Mouse (Mus musculus) adrenal gland, postnatal 14 days (tissue): ENCODE results near the gene Amotl2. TPM values are rescaled to one million over a fixed set of nuclear protein-coding genes. Genes with fewer than 3 reads are reported as not detected.
A peak's percentile ranks its signal among the peaks of the same experiment; 100 is the strongest.
"Not testable (repeated sequence)": the region's sequence is repeated elsewhere in the genome, so short reads cannot be mapped to it uniquely, and the experiment has no call there.

Source experiments
- DNase-seq: peaks from one replicate; pipeline ENCODE4 v3.0.0; 2021; ENCODE audit warnings: mixed read lengths
- total RNA-seq: library from RNA; stranded (reverse); gene quantifications from 2 replicates; pipeline ENCODE4 v1.2.3, GENCODE M21; 2021

Gene Amotl2
- total RNA-seq, 1 experiment from 2014 or later: 219 TPM

GRCm38 (mm10) chr9:102733999-102734738 is 17.7 kb downstream of the Amotl2 start:
- DNase-seq: peak; percentile 30

DNA sequence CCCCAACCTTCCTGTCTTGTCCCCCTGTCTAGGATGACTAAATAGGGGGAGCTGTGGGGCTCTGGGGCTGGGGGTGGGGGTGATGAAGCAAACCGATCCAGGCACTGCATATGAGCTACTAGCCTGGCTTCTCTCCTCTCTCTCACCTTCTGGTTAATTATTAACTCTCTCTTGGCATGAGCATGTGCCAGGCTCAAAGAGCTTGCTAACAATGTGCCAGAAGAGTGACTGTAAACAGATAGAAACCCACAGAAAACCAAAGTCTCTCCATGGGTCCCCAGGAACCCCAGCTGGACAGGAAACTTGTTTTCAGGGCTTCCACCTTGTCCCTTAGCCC is 18.2 kb downstream of the Amotl2 start:
- peak; percentile 16 for DNase-seq

DNA sequence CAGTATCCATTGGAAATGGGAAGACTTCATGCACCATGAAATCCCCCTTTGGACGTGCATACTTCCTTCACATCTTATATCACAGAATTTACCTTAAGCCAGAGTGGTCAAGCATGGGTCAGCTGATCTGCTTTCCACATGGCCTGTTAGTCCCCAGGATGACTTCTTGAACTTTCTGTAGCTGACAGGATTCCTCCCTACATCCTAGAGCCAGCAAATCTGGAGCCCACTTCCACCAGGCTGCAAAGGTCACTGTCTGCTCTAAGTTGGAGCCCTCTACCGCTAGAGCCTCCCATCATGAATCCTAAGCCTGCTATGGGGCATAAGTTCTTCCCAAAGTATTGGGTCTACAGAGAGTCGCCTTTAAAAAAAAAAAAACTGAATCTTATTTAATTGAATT is 18.8 kb downstream of the Amotl2 start:
- no peak for DNase-seq

DNA sequence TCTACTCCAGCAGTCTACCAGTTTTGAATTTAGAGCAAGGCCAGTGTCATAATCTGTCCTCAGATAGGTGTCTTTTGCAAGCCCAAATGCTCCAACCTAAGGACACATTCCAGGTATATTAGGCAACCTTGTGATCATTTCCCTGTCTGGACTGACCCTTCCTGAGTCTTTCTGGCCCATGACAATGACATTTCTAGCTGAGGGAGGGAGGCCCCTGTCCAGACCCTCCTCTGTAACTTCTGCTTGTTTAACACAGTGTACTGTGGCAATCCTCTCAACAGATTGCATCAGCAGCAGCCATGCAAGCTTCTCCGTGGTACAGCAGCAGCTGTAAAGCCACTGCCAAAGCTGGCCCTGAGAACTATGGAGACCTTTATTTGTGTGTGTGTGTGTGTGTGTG is 19.5 kb downstream of the Amotl2 start:
- peak; percentile 62 for DNase-seq

DNA sequence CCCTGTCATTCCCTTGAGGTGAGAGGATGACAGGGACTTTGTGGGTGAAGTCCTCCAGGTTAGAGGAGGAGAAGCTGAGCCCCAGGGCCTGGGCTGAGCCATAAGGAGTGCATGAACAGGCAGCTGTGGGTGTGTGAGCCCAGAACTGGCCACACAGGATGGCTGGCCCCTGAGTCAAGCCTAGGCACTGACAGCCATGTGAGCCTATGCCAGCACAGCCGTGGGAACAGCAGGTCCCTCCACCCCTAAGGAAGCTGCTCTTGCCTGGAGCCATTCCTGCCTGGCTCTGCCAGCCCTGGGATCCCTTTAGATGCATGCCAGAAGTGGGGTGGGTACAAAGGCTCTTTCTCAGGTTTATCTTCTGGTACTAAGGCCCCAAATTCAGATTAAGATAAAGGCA is 20.9 kb downstream of the Amotl2 start:
- DNase-seq: no peak

DNA sequence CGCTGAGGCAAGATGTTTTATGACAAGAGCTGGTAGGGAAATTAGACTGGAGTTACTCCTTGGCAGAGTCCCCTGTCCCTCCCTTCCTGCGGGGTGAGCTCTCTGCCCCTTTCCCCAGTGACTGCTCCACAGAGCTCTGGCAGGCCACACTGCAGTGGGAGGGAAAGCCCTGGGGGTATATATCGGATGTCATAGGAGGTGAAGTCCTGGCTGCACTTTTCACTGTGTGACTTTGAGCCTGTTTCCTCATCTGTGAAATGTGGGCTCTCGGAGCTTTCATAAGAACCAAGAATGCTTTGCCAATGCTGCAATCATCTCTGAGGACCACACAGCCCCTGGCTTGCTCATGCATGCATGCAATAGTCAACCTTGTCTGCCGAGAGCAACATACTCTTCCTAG is 30.3 kb downstream of the Amotl2 start:
- DNase-seq: peak; percentile 82

DNA sequence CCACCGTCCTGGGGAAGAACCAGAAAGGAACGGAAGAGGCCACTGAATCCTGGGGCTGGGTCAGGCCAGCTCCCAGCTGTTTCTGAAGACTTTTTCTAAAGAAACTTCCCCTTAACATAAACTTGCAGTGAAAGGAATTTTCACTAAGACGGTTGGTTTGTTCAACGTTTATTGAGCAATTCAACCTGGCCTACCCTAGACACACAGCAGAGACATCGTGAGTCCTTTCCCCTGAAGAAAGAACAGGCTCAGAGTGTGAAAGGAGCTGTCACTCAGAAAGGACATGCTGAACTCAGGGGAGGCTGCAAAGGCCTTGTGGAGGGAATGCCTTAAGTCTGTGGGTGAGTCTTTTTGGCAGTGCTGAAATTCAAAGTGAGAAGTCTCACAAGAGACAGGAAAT is 31.4 kb downstream of the Amotl2 start:
- DNase-seq: no peak

GRCm38 (mm10) chr9:102749216-102749615 is 32.7 kb downstream of the Amotl2 start:
- peak; percentile 84 for DNase-seq

GRCm38 (mm10) chr9:102751632-102752303 is 35.3 kb downstream of the Amotl2 start:
- DNase-seq: no peak

GRCm38 (mm10) chr9:102753299-102753698 is 36.8 kb downstream of the Amotl2 start:
- DNase-seq: no peak

DNA sequence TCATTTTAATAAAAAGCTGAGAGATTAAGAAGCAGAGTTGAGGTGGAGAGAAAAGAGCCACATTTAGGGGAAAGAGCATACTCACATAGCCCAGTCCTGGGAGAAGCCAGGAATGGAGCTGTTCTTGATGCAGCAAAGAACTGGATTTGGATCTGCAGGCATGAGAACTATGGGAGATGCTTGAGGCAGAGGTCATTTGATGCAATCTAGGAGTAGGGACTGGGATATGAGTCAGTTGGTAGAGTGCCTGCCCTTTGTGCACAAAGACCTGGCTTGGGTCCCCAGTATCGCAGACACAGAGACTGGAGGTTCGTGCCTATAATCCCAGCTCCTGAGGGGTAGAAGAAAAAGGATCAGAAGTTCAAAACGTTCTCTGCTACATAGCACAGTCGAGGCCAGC is 38.7 kb downstream of the Amotl2 start:
- peak; percentile 68 for DNase-seq

DNA sequence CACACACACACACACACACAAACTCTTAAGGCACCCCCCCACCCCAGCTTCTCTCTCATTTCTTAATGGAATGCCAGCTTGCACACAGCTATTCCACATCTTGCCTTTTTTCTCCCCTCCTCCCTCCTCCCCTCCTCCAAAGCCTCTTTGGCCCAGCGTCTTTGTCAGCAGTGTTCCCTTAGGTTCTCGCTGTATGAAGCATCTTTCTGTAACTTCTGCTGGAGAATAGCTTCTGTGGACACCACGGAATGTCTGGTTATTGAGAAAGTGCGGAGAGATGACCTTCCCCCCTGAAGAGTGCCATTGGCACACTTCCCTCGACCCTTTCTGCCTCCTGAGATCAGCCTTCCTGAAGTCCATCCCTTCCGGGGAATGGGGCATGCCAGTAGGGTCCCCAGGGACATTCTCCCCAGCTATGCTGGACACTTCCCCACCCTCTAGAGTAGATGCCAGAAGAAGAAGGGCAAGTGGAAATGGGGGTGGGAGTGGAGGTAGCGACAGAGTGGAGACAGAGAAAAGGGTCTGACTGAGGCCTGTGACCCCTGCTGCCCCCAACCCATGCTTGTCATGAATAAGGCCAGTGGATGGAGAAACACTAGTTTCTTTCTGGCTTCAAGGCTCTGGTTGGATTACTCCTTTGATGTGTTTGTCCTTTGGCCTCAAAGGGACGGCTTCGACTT is 39.3 kb downstream of the Amotl2 start:
- peak; percentile 76 for DNase-seq

- DNase-seq: no peak
These were observed 39.9 kb downstream of the Amotl2 start for GRCm38 (mm10) chr9:102756352-102756751.

GRCm38 (mm10) chr9:102758851-102759250 is 42.4 kb downstream of the Amotl2 start:
- peak; percentile 62 for DNase-seq

DNA sequence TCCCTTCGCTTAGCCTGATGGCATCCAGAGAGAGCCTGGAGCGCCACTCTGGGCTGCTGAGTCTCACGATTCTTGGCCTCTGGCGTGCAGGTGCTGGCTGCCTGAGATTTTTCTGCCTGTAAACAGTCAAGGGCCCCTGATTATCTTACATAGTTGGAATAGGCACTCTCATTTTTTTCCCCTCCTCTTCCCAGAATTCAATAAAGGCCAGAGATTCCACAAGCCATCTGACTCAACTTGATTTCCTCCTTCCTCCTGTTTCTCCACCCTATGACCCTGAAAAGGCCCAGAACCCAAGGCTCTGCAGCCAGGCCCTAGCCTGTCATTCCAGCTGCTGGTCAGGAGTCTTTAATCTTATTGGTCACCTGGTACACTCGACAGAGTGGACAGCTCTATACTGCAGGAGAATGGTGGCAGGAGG is 43.1 kb downstream of the Amotl2 start:
- peak; percentile 76 for DNase-seq

DNA sequence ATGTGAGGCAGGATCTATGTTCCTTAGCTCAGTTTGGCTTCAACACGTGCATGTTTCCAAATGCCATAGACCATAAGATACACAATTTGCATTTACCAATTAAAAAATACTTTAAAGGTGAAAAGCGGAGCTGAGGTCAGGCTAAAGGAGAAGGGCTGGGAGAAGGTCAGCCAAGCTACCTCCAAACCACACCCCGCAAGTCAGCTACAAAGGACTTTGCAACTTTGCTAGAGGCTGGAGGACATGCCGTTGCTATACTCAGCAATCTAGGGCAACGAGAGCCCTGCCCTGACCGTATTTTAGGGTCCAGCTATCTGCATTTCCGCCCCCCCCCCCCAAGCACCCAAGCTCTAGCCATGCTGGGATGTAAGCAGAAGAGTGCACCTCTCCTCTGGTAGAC is 45.1 kb downstream of the Amotl2 start:
- DNase-seq: no peak

- no peak for DNase-seq
These were observed 46.4 kb downstream of the Amotl2 start for GRCm38 (mm10) chr9:102762836-102763235.

GRCm38 (mm10) chr9:102763520-102763919 is 47.0 kb downstream of the Amotl2 start:
- DNase-seq: no peak

- not testable (repeated sequence) for DNase-seq
These were observed 48.1 kb downstream of the Amotl2 start for GRCm38 (mm10) chr9:102764540-102764939.

- no peak for DNase-seq
These were observed 50.3 kb downstream of the Amotl2 start for GRCm38 (mm10) chr9:102766741-102767140.

- DNase-seq: no peak
These were observed 52.8 kb downstream of the Amotl2 start for GRCm38 (mm10) chr9:102769257-102769656.

- no peak for DNase-seq
These were observed 53.7 kb downstream of the Amotl2 start for GRCm38 (mm10) chr9:102770190-102770589.

- no peak for DNase-seq
These were observed 54.9 kb downstream of the Amotl2 start for GRCm38 (mm10) chr9:102771308-102771895.
